Mouse (Mus musculus): Measurements from ENCODE around the gene Slc12a9. TPM values are rescaled to one million over a fixed set of nuclear protein-coding genes. Genes with fewer than 3 reads are reported as not detected.

The Slc12a9 gene
- polyA plus RNA-seq, 1 experiment from 2014 or later = 20.1 TPM

DNA sequence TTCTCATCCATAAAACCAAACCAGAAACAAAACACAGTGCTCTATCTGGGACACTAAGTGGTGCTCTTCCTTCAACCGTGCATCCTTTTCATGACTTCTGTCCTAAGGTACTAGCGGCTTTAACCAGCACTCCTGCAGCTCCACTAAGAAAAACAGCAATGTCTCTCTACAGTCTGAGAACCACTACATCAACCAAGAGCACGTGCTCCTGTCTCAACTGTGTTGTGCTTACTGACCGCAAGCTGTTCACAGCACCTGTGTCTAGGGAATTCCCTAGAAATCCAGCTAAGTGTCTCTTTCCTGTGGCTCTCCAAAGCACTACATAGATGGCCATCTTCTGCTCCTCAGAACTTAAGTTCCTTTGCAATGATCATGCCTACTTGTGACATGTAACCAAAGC is 28.6 kb downstream of the Slc12a9 start:
- Histone ChIP-seq H3K4me3 (peak overlapping the region; percentile 92), H3K27me3 (no peaks in the 10 kb centered on the region), H3K9ac (replicated peaks) (peak overlapping the region; percentile 32), H3K4me1 (peaks cover 55% of the 10 kb centered on the region), H3K4me2 (replicated peaks) (peak overlapping the region; percentile 67), H3K9me3 (no peaks in the 10 kb centered on the region), H3K27ac (replicated peaks) (peak overlapping the region; percentile 28; the same call in 1 of the 2 replicates), H3K36me3 (peaks cover 46% of the 10 kb centered on the region)
- no peak for ATAC-seq (replicated peaks)
- WGBS = 62% methylated on average over 4 of the region's 4 CpGs

DNA sequence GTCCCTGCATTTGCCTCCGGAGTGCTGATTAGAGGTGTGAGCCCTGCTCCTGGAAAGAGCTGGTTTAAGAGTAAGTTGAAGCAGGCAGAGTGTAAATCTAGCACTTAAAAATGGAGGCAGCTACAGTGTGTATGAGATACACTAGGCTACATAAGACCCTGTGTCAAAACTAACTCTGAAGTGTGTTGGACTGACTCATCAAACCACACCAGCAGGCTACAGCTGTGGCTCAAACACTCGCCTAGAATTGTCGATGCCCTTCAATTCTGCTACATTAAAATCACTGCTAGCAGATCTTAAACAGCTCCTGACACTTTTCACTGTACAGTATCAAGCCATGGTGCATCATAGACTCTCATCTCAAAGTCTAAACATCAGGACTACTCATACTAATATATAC is 29.2 kb downstream of the Slc12a9 start:
- no peaks in the 10 kb centered on the region for H3K9me3 ChIP-seq
- no peak for ATAC-seq (replicated peaks)
- no peak overlapping the region for H3K27ac ChIP-seq (replicated peaks)
- no peak overlapping the region for H3K9ac ChIP-seq (replicated peaks)
- H3K4me2 ChIP-seq (replicated peaks) = peak overlapping the region; percentile 67
- H3K36me3 ChIP-seq = peaks cover 52% of the 10 kb centered on the region
- peaks cover 55% of the 10 kb centered on the region for H3K4me1 ChIP-seq
- no peaks in the 10 kb centered on the region for H3K27me3 ChIP-seq
- H3K4me3 ChIP-seq = no peak overlapping the region
- 81% methylated on average over 3 of the region's 3 CpGs for WGBS

DNA sequence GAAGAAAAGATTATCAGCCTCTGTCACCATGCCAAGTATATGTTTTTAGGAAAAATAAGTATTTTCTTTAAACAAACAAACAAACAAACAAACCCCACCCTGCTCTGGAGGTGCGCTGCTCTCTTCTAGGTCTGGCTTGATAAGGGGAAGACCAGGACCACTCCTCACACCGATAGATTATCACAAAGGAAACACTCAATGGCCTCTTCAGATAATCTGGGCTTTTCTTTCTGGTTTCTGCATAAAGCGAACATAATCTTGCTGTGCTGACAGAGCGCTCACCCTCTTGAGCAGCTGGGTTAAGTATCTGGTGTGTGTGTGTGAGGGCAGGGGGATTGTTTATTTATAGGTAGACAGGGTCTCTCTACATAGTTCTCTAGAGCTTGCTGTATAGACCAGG is 29.8 kb downstream of the Slc12a9 start:
- ATAC-seq (replicated peaks) = no peak
- Histone ChIP-seq H3K9ac (replicated peaks) (no peak overlapping the region; the same call in 1 of the 2 replicates), H3K4me2 (replicated peaks) (no peak overlapping the region), H3K27ac (replicated peaks) (no peak overlapping the region), H3K36me3 (peaks cover 55% of the 10 kb centered on the region), H3K9me3 (no peaks in the 10 kb centered on the region), H3K27me3 (no peaks in the 10 kb centered on the region), H3K4me3 (no peak overlapping the region), H3K4me1 (peaks cover 55% of the 10 kb centered on the region)
- 82% methylated on average over 4 of the region's 4 CpGs for WGBS

DNA sequence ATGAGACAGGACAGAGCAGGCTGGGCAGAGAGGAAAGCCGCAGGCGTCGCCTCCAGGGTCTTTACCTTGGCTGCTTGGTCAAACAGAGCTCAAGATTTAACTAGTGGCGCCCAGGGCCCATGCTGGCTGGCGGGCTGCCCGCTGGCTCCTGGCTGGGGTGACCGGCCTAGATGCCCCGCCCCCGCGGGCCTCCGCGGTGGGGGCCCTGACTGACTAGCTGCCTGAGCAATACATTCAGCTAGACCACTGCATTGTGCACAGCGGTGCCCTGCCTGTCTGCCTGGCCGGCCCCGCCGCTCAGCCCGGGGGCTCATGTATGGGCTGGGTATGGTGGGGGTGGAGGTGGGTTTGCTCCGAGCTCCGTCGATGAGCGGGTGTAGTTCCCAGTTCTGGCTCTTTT is 32.1 kb downstream of the Slc12a9 start:
- WGBS = 60% methylated on average over 21 of the region's 21 CpGs
- Histone ChIP-seq H3K4me2 (replicated peaks) (no peak overlapping the region), H3K36me3 (peaks cover 79% of the 10 kb centered on the region), H3K9ac (replicated peaks) (no peak overlapping the region), H3K4me3 (no peak overlapping the region), H3K27ac (replicated peaks) (no peak overlapping the region), H3K4me1 (peaks cover 42% of the 10 kb centered on the region), H3K9me3 (no peaks in the 10 kb centered on the region), H3K27me3 (no peaks in the 10 kb centered on the region)
- ATAC-seq (replicated peaks) = 0 out of 2 replicates have a peak, but pooled peaks have one; percentile 20

DNA sequence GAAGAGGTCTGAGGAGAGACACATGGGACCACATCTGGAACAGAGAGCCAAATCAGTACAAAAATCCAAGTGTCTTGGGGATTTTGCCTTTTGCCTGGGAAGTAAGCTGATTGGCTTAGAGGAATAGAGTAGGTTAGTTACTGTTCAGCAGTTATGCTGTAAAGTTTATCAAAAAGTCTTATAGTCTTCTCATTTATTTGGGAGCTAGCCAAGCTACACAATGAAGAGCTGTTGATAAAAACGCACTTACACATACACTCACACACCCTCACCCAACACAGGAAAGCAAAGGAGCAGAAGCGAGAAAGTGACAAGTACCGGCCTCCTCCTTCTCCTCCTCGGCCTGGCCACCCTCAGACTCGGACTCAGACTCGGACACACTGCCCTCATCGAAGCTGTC is 34.2 kb downstream of the Slc12a9 start:
- Histone ChIP-seq H3K4me2 (replicated peaks) (no peak overlapping the region), H3K36me3 (peaks cover 88% of the 10 kb centered on the region), H3K9ac (replicated peaks) (no peak overlapping the region), H3K9me3 (no peaks in the 10 kb centered on the region), H3K27ac (replicated peaks) (no peak overlapping the region), H3K4me1 (peaks cover 31% of the 10 kb centered on the region), H3K4me3 (no peak overlapping the region), H3K27me3 (no peaks in the 10 kb centered on the region)
- 86% methylated on average over 7 of the region's 7 CpGs for WGBS
- no peak for ATAC-seq (replicated peaks)

DNA sequence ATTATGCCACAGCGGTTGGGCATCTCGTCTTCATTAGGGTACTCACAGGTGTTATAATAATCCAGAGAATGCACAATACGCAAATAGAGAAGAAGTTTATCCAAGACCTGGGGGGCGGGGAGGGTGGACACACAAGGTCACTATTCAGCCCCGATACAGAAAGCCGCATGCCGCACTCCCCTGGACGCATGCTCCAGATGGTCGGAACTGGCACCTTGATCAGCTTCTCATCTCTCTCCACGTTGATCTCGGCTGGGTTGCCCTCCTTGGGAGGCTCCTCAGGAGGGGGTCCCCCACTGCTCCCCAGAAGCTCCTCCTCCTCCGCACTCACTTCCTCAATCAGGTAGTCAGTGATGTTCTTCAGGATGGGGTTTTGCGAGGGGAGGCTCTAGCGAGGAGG is 36.3 kb downstream of the Slc12a9 start:
- no peak overlapping the region for H3K27ac ChIP-seq (replicated peaks)
- 93% methylated on average over 14 of the region's 14 CpGs for WGBS
- H3K4me2 ChIP-seq (replicated peaks) = no peak overlapping the region
- H3K4me3 ChIP-seq = no peak overlapping the region
- H3K9me3 ChIP-seq = no peaks in the 10 kb centered on the region
- H3K36me3 ChIP-seq = peaks cover 72% of the 10 kb centered on the region
- H3K27me3 ChIP-seq = no peaks in the 10 kb centered on the region; the same call in 1 of the 2 replicates
- H3K4me1 ChIP-seq = peaks cover 34% of the 10 kb centered on the region
- no peak for ATAC-seq (replicated peaks)
- no peak overlapping the region for H3K9ac ChIP-seq (replicated peaks)

DNA sequence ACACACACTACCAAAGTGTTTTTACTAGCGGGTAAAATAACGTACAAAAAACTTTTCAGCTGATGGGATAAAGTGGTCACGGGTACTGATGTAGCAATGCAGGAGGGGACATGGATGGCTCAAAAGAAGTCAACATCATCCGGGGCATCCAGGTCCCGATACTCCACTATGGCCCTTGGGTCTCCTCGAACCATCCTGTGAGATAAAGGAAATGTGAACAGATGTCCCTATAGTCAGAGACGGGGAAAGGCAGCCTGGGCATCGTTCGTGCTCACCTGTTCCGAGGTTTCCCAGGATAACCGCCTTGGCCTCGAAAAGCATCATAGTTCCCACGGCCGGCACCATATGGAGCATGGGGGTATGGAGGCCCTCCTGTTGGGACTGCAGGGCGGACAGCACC is 37.7 kb downstream of the Slc12a9 start:
- 90% methylated on average over 15 of the region's 15 CpGs for WGBS
- Histone ChIP-seq H3K36me3 (peaks cover 57% of the 10 kb centered on the region), H3K4me2 (replicated peaks) (no peak overlapping the region), H3K27ac (replicated peaks) (no peak overlapping the region), H3K9me3 (no peaks in the 10 kb centered on the region), H3K9ac (replicated peaks) (no peak overlapping the region), H3K4me3 (no peak overlapping the region), H3K27me3 (peaks cover under 1% of the 10 kb centered on the region; the same call in 1 of the 2 replicates), H3K4me1 (peaks cover 25% of the 10 kb centered on the region)
- no peak for ATAC-seq (replicated peaks)

DNA sequence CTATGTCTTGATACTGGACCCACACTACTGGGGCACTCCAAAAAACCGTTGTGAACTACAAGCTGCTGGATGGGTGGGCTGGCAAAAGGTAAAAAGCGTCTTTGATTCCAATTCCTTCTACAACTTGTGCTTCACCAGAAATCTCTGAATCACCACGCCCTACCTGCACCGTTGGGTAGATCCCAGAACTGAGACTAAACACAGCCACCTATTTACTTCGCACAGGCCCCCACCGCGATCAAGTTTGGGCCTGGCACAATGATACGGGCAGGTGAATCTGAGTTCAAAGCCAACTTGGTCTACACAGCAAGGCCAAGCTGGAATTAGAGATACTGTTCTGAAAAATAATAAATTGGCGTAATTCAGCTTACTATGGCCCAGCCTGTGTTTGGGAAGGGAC is 38.1 kb downstream of the Slc12a9 start:
- H3K27me3 ChIP-seq = peaks cover 4% of the 10 kb centered on the region

DNA sequence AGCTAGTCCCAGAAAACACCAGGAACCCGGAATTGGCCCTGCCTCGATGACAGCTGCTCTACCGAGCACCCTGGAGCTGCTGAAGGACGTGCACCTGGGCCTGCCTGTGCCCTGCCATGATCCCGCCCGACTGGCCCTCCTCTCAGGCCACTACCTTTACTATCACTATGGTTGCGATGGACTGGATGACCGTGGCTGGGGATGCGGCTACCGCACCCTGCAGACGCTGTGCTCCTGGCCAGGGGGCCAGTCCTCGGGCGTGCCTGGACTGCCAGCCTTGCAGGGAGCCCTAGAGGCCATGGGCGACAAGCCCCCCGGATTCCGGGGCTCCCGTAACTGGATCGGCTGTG is 38.7 kb downstream of the Slc12a9 start:
- no peak for ATAC-seq (replicated peaks)
- Histone ChIP-seq H3K9ac (replicated peaks) (peak overlapping the region; percentile 56), H3K4me2 (replicated peaks) (peak overlapping the region; percentile 100), H3K9me3 (no peaks in the 10 kb centered on the region), H3K27ac (replicated peaks) (peak overlapping the region; percentile 89), H3K27me3 (peaks cover 10% of the 10 kb centered on the region), H3K4me3 (peak overlapping the region; percentile 61), H3K4me1 (peaks cover 25% of the 10 kb centered on the region), H3K36me3 (peaks cover 48% of the 10 kb centered on the region)
- WGBS = 8% methylated on average over 18 of the region's 18 CpGs

More for the DNA sequence above, 38.1 kb downstream of the Slc12a9 start:
- Histone ChIP-seq H3K9ac (replicated peaks) (peak overlapping the region; percentile 56), H3K36me3 (peaks cover 53% of the 10 kb centered on the region), H3K4me1 (peaks cover 25% of the 10 kb centered on the region), H3K9me3 (no peaks in the 10 kb centered on the region), H3K27ac (replicated peaks) (peak overlapping the region; percentile 89; the same call in 1 of the 2 replicates), H3K4me2 (replicated peaks) (peak overlapping the region; percentile 100), H3K4me3 (peak overlapping the region; percentile 61)
- WGBS = 82% methylated on average over 9 of the region's 9 CpGs
- no peak for ATAC-seq (replicated peaks)

DNA sequence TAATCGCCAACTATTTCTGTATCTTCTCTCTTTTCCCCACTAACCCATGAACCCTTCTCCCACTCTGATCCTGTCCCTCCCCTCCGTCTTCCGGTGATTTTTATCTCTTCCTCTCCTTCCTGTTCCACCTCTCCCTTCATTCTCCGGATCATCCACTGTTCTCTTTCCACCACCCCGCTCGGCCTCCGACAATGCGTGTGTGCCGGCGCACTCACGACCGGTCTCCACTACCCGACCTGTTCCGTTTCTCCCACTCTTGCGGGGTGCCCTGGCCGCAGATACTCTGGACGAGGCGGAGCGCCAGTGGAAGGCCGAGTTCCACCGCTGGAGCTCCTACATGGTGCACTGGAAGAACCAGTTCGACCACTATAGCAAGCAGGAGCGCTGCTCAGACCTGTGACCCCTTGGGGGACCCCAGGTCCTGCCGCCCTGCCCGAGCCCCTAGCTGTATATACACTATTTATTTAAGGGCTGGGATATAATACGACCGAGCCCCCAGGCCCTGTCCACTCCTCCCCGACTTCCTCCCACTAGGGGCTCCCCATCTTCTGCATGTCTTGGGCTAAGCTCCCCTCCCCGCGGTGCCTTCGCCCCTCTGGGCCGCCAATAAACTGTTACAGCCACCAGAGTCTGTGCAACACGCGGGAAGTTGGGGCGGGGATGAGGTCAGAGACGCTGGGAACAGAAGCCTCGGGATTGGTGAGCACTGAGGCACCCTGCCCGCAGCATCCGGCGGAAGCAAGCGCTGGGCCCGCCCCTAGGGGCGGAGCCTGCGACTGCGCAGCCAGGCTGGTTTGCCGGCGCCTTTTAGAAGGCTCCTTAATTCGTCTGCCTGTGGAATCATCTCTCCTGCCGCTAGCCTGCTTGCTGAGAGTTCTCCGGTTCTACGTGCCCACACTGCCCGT is 39.3 kb downstream of the Slc12a9 start, which contains the start of gene Ufsp1:
Ufsp1 (plus strand) TSS at position 791 of the 905 bp plus-strand sequence.
- 0% methylated on average over 52 of the region's 52 CpGs for WGBS
- Histone ChIP-seq H3K4me3 (peak within 1 kb of the TSS; percentile 61), H3K36me3 (peaks cover 41% of the 10 kb centered on the region), H3K4me2 (replicated peaks) (peak within 1 kb of the TSS; percentile 100), H3K9me3 (no peaks in the 10 kb centered on the region), H3K4me1 (peaks cover 25% of the 10 kb centered on the region), H3K27me3 (peaks cover 16% of the 10 kb centered on the region), H3K27ac (replicated peaks) (peak within 1 kb of the TSS; percentile 89), H3K9ac (replicated peaks) (peak within 1 kb of the TSS; percentile 82)
- ATAC-seq (replicated peaks) = peak; percentile 97

DNA sequence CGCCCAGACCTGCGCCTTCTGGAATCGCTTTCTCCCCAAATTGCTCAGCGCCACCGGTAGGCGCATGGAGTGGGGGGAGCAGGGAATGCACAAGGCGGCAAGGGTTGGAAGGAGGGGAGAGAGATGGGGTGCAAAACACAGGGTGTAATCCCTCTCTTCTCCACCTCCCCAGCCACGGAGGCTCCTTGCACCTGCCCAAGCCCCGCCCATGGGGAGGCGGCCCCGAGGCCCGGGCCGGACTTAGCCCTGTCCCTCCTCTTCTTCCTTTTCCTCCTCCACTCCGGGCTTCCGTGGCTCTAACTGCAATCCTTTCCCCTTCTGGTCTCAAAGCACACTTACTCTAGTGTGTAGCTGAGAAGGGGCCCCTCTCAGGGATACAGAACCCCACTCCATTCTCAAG is 40.1 kb downstream of the Slc12a9 start:
- no peak for ATAC-seq (replicated peaks)
- Histone ChIP-seq H3K4me1 (peaks cover 32% of the 10 kb centered on the region), H3K4me3 (peak overlapping the region; percentile 61), H3K4me2 (replicated peaks) (peak overlapping the region; percentile 100), H3K27ac (replicated peaks) (peak overlapping the region; percentile 89), H3K9me3 (no peaks in the 10 kb centered on the region), H3K36me3 (peaks cover 33% of the 10 kb centered on the region), H3K27me3 (peaks cover 19% of the 10 kb centered on the region), H3K9ac (replicated peaks) (peak overlapping the region; percentile 82)
- under 1% methylated on average over 15 of the region's 15 CpGs for WGBS

DNA sequence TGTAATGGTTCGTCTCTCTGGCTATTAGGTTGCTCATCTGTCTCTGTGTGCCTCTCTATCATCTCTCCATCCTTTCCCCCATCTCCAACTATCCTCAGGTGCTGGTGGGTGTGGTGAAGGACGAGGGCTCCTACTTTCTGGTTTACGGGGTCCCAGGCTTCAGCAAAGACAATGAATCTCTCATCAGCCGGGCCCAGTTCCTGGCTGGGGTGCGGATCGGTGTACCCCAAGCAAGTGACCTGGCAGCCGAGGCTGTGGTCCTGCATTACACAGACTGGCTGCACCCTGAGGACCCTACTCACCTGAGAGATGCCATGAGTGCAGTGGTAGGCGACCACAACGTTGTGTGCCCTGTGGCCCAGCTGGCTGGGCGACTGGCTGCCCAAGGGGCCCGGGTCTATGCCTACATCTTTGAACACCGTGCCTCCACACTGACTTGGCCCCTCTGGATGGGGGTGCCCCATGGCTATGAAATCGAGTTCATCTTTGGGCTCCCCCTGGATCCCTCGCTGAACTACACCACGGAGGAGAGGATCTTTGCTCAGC is 41.9 kb downstream of the Slc12a9 start:
- 83% methylated on average over 15 of the region's 15 CpGs for WGBS
- Histone ChIP-seq H3K9ac (replicated peaks) (no peak overlapping the region), H3K27me3 (peaks cover 27% of the 10 kb centered on the region), H3K9me3 (no peaks in the 10 kb centered on the region), H3K4me1 (peaks cover 46% of the 10 kb centered on the region), H3K4me3 (no peak overlapping the region), H3K4me2 (replicated peaks) (no peak overlapping the region), H3K36me3 (peaks cover 15% of the 10 kb centered on the region), H3K27ac (replicated peaks) (no peak overlapping the region)
- no peak for ATAC-seq (replicated peaks)
